Mouse (Mus musculus): ENCODE results near the gene Prox1. TPM values are rescaled to one million over a fixed set of nuclear protein-coding genes. Genes with fewer than 3 reads are reported as not detected.

Gene Prox1
- polyA plus RNA-seq, 1 experiment = 1.7 TPM

DNA sequence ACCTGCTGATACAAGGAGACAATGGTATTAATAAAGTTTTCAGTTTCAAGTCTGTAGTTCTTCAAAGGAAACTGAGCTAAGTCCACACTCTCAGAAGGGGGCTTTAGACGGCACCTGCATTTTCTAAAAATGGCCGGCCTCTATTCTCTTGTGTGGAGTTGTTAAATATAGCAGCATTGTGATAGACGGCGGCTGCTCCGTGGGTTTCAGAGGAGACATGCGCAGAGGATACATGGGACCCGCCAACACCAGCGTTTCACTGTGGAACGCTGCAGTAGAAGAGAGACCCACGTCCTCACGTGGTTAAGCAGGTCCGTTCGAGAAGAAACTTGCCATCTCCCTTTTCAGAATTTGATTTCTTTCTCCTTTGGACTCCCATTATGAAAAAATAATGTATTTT is 47.1 kb downstream of the Prox1 start:
- Histone ChIP-seq H3K4me3 (ENCODE audit: low read depth, low read length) (no peak overlapping the region), H3K27me3 (ENCODE audit: control insufficient read depth, insufficient read depth, low read length) (no peaks in the 10 kb centered on the region), H3K36me3 (ENCODE audit: control insufficient read depth, insufficient read depth, low read length) (no peaks in the 10 kb centered on the region), H3K27ac (ENCODE audit: insufficient read depth, low read depth, low read length) (no peak overlapping the region), H3K4me1 (ENCODE audit: control insufficient read depth, insufficient read depth, insufficient read length, low read length) (no peaks in the 10 kb centered on the region)
- TF ChIP-seq CTCF (IDR thresholded peaks at IDR 0.05; ENCODE audit: extremely low read depth, insufficient read length, insufficient replicate concordance, low read depth, low read length) (no peak), POLR2A (IDR thresholded peaks at IDR 0.05; ENCODE audit: low read depth, low read length) (no peak)
- WGBS = 91% methylated on average over 13 of the region's 13 CpGs

GRCm38 (mm10) chr1:190115985-190116384 is 54.5 kb downstream of the Prox1 start:
- Histone ChIP-seq H3K27ac (ENCODE audit: insufficient read depth, low read depth, low read length) (no peak overlapping the region), H3K4me1 (ENCODE audit: control insufficient read depth, insufficient read depth, insufficient read length, low read length) (no peaks in the 10 kb centered on the region), H3K27me3 (ENCODE audit: control insufficient read depth, insufficient read depth, low read length) (no peaks in the 10 kb centered on the region), H3K36me3 (ENCODE audit: control insufficient read depth, insufficient read depth, low read length) (no peaks in the 10 kb centered on the region), H3K4me3 (ENCODE audit: low read depth, low read length) (no peak overlapping the region)
- TF ChIP-seq POLR2A (IDR thresholded peaks at IDR 0.05; ENCODE audit: low read depth, low read length) (no peak), CTCF (IDR thresholded peaks at IDR 0.05; ENCODE audit: extremely low read depth, insufficient read length, insufficient replicate concordance, low read depth, low read length) (no peak)
- 86% methylated on average over 1 of the region's 1 CpGs for WGBS

DNA sequence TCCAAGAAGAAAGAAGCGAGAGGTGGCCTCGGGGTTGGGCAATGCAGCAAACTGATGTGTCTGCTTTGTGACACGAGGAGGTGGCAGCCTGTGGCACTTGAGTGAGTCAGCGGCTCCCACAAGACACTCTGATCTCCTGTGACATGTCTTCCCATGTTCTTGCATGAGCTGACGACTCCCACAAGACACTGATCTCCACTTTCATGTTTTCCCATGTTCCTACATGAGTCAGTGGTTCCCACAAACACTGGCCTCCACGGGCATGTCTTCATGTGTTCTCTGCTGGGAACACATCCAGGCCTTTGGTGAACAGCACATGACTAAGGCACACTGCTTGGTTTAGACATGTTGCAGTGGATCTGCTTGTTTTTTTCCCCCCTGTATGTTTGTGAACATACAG is 58.8 kb downstream of the Prox1 start:
- TF ChIP-seq CTCF (IDR thresholded peaks at IDR 0.05; ENCODE audit: extremely low read depth, insufficient read length, insufficient replicate concordance, low read depth, low read length) = no peak
- TF ChIP-seq POLR2A (IDR thresholded peaks at IDR 0.05; ENCODE audit: low read depth, low read length) = no peak
- H3K27ac ChIP-seq (ENCODE audit: insufficient read depth, low read depth, low read length) = no peak overlapping the region
- H3K36me3 ChIP-seq (ENCODE audit: control insufficient read depth, insufficient read depth, low read length) = no peaks in the 10 kb centered on the region
- WGBS = 78% methylated on average over 6 of the region's 6 CpGs
- H3K27me3 ChIP-seq (ENCODE audit: control insufficient read depth, insufficient read depth, low read length) = no peaks in the 10 kb centered on the region
- no peak overlapping the region for H3K4me3 ChIP-seq (ENCODE audit: low read depth, low read length)
- H3K4me1 ChIP-seq (ENCODE audit: control insufficient read depth, insufficient read depth, insufficient read length, low read length) = peaks cover 4% of the 10 kb centered on the region; the same call in 1 of the 2 replicates

- H3K27me3 ChIP-seq (ENCODE audit: control insufficient read depth, insufficient read depth, low read length) = no peaks in the 10 kb centered on the region
- H3K36me3 ChIP-seq (ENCODE audit: control insufficient read depth, insufficient read depth, low read length) = no peaks in the 10 kb centered on the region
- H3K4me1 ChIP-seq (ENCODE audit: control insufficient read depth, insufficient read depth, insufficient read length, low read length) = peaks cover 5% of the 10 kb centered on the region; the same call in 1 of the 2 replicates
- TF ChIP-seq CTCF (IDR thresholded peaks at IDR 0.05; ENCODE audit: extremely low read depth, insufficient read length, insufficient replicate concordance, low read depth, low read length) (no peak), POLR2A (IDR thresholded peaks at IDR 0.05; ENCODE audit: low read depth, low read length) (no peak)
- WGBS = 98% methylated on average over 1 of the region's 1 CpGs
- H3K27ac ChIP-seq (ENCODE audit: insufficient read depth, low read depth, low read length) = no peak overlapping the region
- H3K4me3 ChIP-seq (ENCODE audit: low read depth, low read length) = no peak overlapping the region
Measured at GRCm38 (mm10) chr1:190107587-190107986, 62.9 kb downstream of the Prox1 start.

DNA sequence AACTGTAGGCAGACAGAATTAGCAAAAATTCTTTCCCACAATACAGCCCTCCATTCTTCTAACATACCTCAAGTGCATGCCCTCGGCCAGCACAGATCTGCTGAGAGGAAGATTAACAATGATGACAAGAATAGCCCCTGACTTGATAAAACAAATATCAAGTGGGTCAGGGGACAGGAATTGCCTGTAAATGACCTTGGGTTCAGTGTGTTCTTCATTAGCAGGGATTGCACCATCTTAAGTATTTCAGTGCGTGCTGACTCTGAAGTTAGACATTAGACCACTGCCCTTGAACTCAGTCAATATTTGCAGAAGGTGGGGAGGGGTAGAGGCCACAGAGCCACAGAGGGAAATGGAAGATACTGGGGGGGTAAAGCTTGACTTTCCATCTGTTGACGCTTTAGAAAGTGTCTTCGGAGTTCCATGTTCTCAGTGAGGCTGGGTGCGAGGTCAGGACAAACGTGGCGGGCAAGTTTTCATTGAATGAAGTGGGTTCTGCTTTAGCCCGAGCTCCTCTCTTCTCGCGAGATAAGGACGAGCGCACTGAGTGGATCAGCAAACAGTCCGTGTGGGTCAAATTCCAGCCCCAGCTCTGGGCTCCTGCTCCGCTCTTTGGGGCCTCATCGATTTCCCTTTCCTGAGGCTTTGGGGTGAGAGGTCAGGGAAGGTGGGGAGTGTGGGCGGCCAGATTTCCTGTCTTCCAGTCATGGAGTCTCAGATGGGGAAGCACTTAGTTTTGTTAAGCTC is 63.7 kb downstream of the Prox1 start:
- H3K27ac ChIP-seq (ENCODE audit: insufficient read depth, low read depth, low read length) = no peak overlapping the region
- WGBS = 22% methylated on average over 16 of the region's 16 CpGs

GRCm38 (mm10) chr1:190106060-190106459 is 64.5 kb downstream of the Prox1 start:
- 82% methylated on average over 5 of the region's 5 CpGs for WGBS
- no peaks in the 10 kb centered on the region for H3K36me3 ChIP-seq (ENCODE audit: control insufficient read depth, insufficient read depth, low read length)
- no peak for TF ChIP-seq CTCF (IDR thresholded peaks at IDR 0.05; ENCODE audit: extremely low read depth, insufficient read length, insufficient replicate concordance, low read depth, low read length)
- no peak for TF ChIP-seq POLR2A (IDR thresholded peaks at IDR 0.05; ENCODE audit: low read depth, low read length)
- H3K4me3 ChIP-seq (ENCODE audit: low read depth, low read length) = no peak overlapping the region
- no peaks in the 10 kb centered on the region for H3K27me3 ChIP-seq (ENCODE audit: control insufficient read depth, insufficient read depth, low read length)
- peaks cover 5% of the 10 kb centered on the region; the same call in 1 of the 2 replicates for H3K4me1 ChIP-seq (ENCODE audit: control insufficient read depth, insufficient read depth, insufficient read length, low read length)
- H3K27ac ChIP-seq (ENCODE audit: insufficient read depth, low read depth, low read length) = no peak overlapping the region

More for the DNA sequence above, 63.7 kb downstream of the Prox1 start:
- Histone ChIP-seq H3K4me3 (ENCODE audit: low read depth, low read length) (no peak overlapping the region), H3K36me3 (ENCODE audit: control insufficient read depth, insufficient read depth, low read length) (no peaks in the 10 kb centered on the region), H3K4me1 (ENCODE audit: control insufficient read depth, insufficient read depth, insufficient read length, low read length) (peaks cover 5% of the 10 kb centered on the region; the same call in 1 of the 2 replicates), H3K27me3 (ENCODE audit: control insufficient read depth, insufficient read depth, low read length) (no peaks in the 10 kb centered on the region)
- TF ChIP-seq POLR2A (IDR thresholded peaks at IDR 0.05; ENCODE audit: low read depth, low read length) (no peak), CTCF (IDR thresholded peaks at IDR 0.05; ENCODE audit: extremely low read depth, insufficient read length, insufficient replicate concordance, low read depth, low read length) (no peak)

- TF ChIP-seq CTCF (IDR thresholded peaks at IDR 0.05; ENCODE audit: extremely low read depth, insufficient read length, insufficient replicate concordance, low read depth, low read length) = no peak
- Histone ChIP-seq H3K4me1 (ENCODE audit: control insufficient read depth, insufficient read depth, insufficient read length, low read length) (no peaks in the 10 kb centered on the region), H3K27me3 (ENCODE audit: control insufficient read depth, insufficient read depth, low read length) (no peaks in the 10 kb centered on the region), H3K27ac (ENCODE audit: insufficient read depth, low read depth, low read length) (no peak overlapping the region), H3K4me3 (ENCODE audit: low read depth, low read length) (no peak overlapping the region), H3K36me3 (ENCODE audit: control insufficient read depth, insufficient read depth, low read length) (no peaks in the 10 kb centered on the region)
- WGBS = 82% methylated on average over 9 of the region's 9 CpGs
Measured at GRCm38 (mm10) chr1:190093326-190093725, 77.2 kb downstream of the Prox1 start.
